Mouse (Mus musculus) bone marrow macrophage, adult 2 months (primary cell): ENCODE measurements around the gene Gatm.

Experiments used
- CTCF ChIP-seq: IDR thresholded peaks from 2 replicates; pipeline ENCODE4 v1.5.1; 2012; ENCODE audit warnings: low read depth, mild to moderate bottlenecking, low read length, moderate library complexity
- POLR2A ChIP-seq: IDR thresholded peaks from 2 replicates; pipeline ENCODE4 v1.6.1; 2012; ENCODE audit warnings: mild to moderate bottlenecking, low read depth, low read length, borderline replicate concordance

DNA sequence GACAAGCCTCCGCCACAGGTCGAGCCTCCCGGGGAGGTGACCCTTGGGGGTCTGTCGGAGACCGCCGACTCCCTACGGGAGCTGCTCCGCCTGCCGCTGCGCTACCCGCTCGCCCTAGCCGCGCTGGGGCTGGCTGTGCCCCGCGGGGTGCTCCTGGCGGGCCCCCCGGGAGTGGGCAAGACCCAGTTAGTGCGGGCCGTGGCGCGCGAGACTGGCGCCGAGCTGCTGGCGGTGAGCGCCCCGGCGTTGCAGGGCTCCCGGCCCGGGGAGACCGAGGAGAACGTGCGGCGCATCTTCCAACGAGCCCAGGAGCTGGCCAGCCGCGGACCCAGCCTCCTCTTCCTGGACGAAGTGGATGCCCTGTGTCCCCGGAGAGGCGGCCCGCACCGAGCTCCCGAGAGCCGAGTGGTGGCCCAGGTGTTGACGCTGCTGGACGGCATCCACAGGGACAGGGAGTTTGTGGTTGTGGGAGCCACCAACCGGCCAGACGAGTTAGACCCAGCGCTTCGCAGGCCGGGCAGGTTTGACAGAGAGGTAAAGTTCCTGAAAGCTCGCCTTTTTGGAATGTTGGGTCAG is 20.2 kb upstream of the Gatm start:
- TF ChIP-seq POLR2A (no peak), CTCF (no peak)
